Mouse (Mus musculus): ENCODE data around the gene Hist2h3c2. TPM values are rescaled to one million over a fixed set of nuclear protein-coding genes. Genes with fewer than 3 reads are reported as not detected.

Hist2h3c2 gene
- total and polyA plus RNA-seq, 3 experiments: 8.2 to 2,744 (median 1,897) TPM

DNA sequence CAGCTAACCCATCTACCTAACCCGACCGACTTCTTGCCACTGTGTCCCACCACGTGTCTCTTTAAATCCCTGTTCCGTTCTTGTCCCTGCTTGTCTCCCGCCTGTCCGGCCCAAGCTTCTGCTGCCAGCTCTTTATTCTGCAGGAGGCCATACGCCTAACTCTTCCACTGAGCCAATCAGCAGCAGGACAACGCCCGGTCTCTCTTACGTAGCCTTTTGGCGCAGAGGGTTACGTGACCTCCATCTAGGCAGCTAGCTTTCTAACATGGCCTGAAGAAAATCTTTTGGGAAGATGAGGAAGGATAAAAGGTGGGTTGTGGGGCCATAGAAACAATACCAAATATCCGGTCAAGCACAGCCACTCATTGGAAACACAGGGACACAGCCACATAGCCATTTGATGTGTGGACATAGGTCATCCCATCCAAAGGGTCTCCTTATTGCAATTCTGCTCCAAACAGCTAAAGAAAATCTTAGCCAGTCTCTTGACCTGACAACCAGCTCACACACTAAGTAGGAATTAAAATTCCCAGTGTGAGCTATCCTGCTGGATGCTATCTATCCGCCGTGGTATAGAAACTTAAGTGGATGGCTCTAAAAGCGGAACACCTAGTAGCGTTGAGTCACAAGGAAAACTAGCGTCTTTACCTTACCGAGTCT lies 23.4 kb upstream of the Hist2h3c2 start:
- Histone ChIP-seq H3K79me2 (ENCODE audit: control insufficient read depth, insufficient read depth, low read length, poor library complexity) (peaks cover 7% of the 10 kb centered on the region; the same call in 1 of the 2 replicates), H3K4me3 (ENCODE audit: control insufficient read depth in 1 of 2, insufficient read depth in 1 of 2, low read depth in 2 of 2, low read length in 2 of 2) (peak overlapping the region; percentile 12 to 37), H3K27ac (ENCODE audit: control insufficient read depth, low read depth, low read length) (peak overlapping the region; percentile 99), H3K9me3 (replicated peaks; ENCODE audit: insufficient read depth, low read length) (no peaks in the 10 kb centered on the region), H3K4me1 (ENCODE audit: control insufficient read depth in 1 of 2, insufficient read depth in 2 of 2, low read length in 2 of 2) (peaks cover under 1 to 46% of the 10 kb centered on the region in 2 experiments; a peak in 3 of 4 replicates), H3K9ac (ENCODE audit: control insufficient read depth, low read depth, low read length, poor library complexity, severe bottlenecking) (peak overlapping the region; percentile 68), H3K27me3 (ENCODE audit: control insufficient read depth in 1 of 2, insufficient read depth in 2 of 2, low read length in 2 of 2) (no peaks in the 10 kb centered on the region), H3K36me3 (ENCODE audit: control insufficient read depth in 1 of 2, insufficient read depth in 2 of 2, low read length in 2 of 2) (peaks cover 0 to 49% of the 10 kb centered on the region in 2 experiments; a peak in 2 of 4 replicates)
- peak; percentile 98 for DNase-seq (ENCODE audit: low read depth, low spot score)
- TF ChIP-seq CTCF (IDR thresholded peaks at IDR 0.05 in 2 of 3, conservative IDR thresholded peaks at IDR 0.05 in 1 of 3; ENCODE audit: control insufficient read depth in 1 of 3, insufficient read depth in 1 of 3, low read depth in 2 of 3, low read length in 3 of 3, poor library complexity in 1 of 3, severe bottlenecking in 1 of 3) (0 out of 6 replicates have a peak, but pooled peaks of 1 of the 3 experiments have one; percentile 8), E2F4 (IDR thresholded peaks at IDR 0.05; ENCODE audit: borderline replicate concordance, low read depth, low read length) (no peak)

DNA sequence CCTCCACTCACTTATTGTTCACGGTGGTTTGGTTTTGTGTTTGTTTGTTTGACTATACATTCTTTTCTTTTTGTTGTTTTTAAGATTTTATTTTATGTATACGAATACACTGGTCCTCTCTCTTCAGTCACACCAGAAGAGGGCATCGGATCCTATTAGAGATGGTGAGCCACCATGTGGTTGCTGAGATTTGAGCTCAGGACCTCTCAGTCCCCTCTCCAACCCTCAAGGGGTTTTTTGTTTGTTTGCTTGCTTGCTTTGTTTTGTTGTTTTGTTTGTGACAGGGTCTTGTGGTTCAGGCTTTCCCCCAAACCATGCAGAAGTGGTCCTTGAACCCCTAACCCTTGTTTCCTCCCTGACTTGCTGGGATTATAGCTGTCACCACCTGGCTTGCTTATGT lies 22.7 kb upstream of the Hist2h3c2 start:
- Histone ChIP-seq H3K36me3 (ENCODE audit: control insufficient read depth in 1 of 2, insufficient read depth in 2 of 2, low read length in 2 of 2) (peaks cover 0 to 45% of the 10 kb centered on the region in 2 experiments; a peak in 2 of 4 replicates), H3K27me3 (ENCODE audit: control insufficient read depth in 1 of 2, insufficient read depth in 2 of 2, low read length in 2 of 2) (no peaks in the 10 kb centered on the region), H3K4me1 (ENCODE audit: control insufficient read depth in 1 of 2, insufficient read depth in 2 of 2, low read length in 2 of 2) (peaks cover 5 to 47% of the 10 kb centered on the region in 2 experiments), H3K27ac (ENCODE audit: control insufficient read depth, low read depth, low read length) (peak overlapping the region; percentile 99), H3K4me3 (ENCODE audit: control insufficient read depth in 1 of 2, insufficient read depth in 1 of 2, low read depth in 2 of 2, low read length in 2 of 2) (peak overlapping the region in 1 of 2 experiments; percentile 37; a peak in 2 of 4 replicates), H3K9me3 (replicated peaks; ENCODE audit: insufficient read depth, low read length) (no peaks in the 10 kb centered on the region), H3K9ac (ENCODE audit: control insufficient read depth, low read depth, low read length, poor library complexity, severe bottlenecking) (peak overlapping the region; percentile 68), H3K79me2 (ENCODE audit: control insufficient read depth, insufficient read depth, low read length, poor library complexity) (peaks cover 7% of the 10 kb centered on the region; the same call in 1 of the 2 replicates)
- DNase-seq (ENCODE audit: low read depth, low spot score): no peak
- no peak for TF ChIP-seq JUND (IDR thresholded peaks at IDR 0.05; ENCODE audit: low read depth, low read length)
- no peak for TF ChIP-seq POLR2A (IDR thresholded peaks at IDR 0.05; ENCODE audit: control insufficient read depth in 1 of 2, insufficient read depth in 1 of 2, low read depth in 1 of 2, low read length in 2 of 2, poor library complexity in 1 of 2)
- TF ChIP-seq GABPA (IDR thresholded peaks at IDR 0.05; ENCODE audit: low read depth, low read length): no peak
- TF ChIP-seq ZC3H11A (IDR thresholded peaks at IDR 0.05; ENCODE audit: low read depth, low read length): no peak
- no peak for TF ChIP-seq NRF1 (IDR thresholded peaks at IDR 0.05; ENCODE audit: insufficient read depth, low read depth, low read length, poor library complexity, severe bottlenecking)
- TF ChIP-seq ETS1 (IDR thresholded peaks at IDR 0.05; ENCODE audit: low read depth, low read length): no peak

- Histone ChIP-seq H3K4me1 (ENCODE audit: control insufficient read depth in 1 of 2, insufficient read depth in 2 of 2, low read length in 2 of 2) (peaks cover 19 to 53% of the 10 kb centered on the region in 2 experiments), H3K9me3 (replicated peaks; ENCODE audit: insufficient read depth, low read length) (no peaks in the 10 kb centered on the region), H3K36me3 (ENCODE audit: control insufficient read depth in 1 of 2, insufficient read depth in 2 of 2, low read length in 2 of 2) (peaks cover 0 to 46% of the 10 kb centered on the region in 2 experiments; a peak in 2 of 4 replicates), H3K79me2 (ENCODE audit: control insufficient read depth, insufficient read depth, low read length, poor library complexity) (peaks cover 7% of the 10 kb centered on the region; the same call in 1 of the 2 replicates), H3K27me3 (ENCODE audit: control insufficient read depth in 1 of 2, insufficient read depth in 2 of 2, low read length in 2 of 2) (no peaks in the 10 kb centered on the region), H3K27ac (ENCODE audit: control insufficient read depth, low read depth, low read length) (peak overlapping the region; percentile 31; the same call in 1 of the 2 replicates), H3K4me3 (ENCODE audit: control insufficient read depth in 1 of 2, insufficient read depth in 1 of 2, low read depth in 2 of 2, low read length in 2 of 2) (no peak overlapping the region), H3K9ac (ENCODE audit: control insufficient read depth, low read depth, low read length, poor library complexity, severe bottlenecking) (no peak overlapping the region)
- DNase-seq (ENCODE audit: low read depth, low spot score): peak; percentile 76
- no peak for TF ChIP-seq MAZ (IDR thresholded peaks at IDR 0.05; ENCODE audit: low read depth, low read length)
- TF ChIP-seq NELFE (IDR thresholded peaks at IDR 0.05; ENCODE audit: low read depth, low read length): no peak
- no peak for TF ChIP-seq CHD1 (IDR thresholded peaks at IDR 0.05; ENCODE audit: low read depth, low read length)
- TF ChIP-seq ZNF384 (IDR thresholded peaks at IDR 0.05; ENCODE audit: low read depth, low read length): no peak
- no peak for TF ChIP-seq TCF12 (IDR thresholded peaks at IDR 0.05; ENCODE audit: low read depth, low read length)
- no peak for TF ChIP-seq SIN3A (IDR thresholded peaks at IDR 0.05; ENCODE audit: low read length)
- TF ChIP-seq MYC (IDR thresholded peaks at IDR 0.05; ENCODE audit: low read depth, low read length): no peak
- no peak for TF ChIP-seq USF1 (IDR thresholded peaks at IDR 0.05; ENCODE audit: low read depth, low read length)
- TF ChIP-seq SMC3 (IDR thresholded peaks at IDR 0.05; ENCODE audit: low read depth, low read length): no peak
- no peak for TF ChIP-seq ZKSCAN1 (IDR thresholded peaks at IDR 0.05; ENCODE audit: low read depth, low read length)
- TF ChIP-seq POLR2AphosphoS5 (IDR thresholded peaks at IDR 0.05; ENCODE audit: borderline replicate concordance, low read depth, low read length): no peak
- TF ChIP-seq MEF2A (IDR thresholded peaks at IDR 0.05; ENCODE audit: extremely low read depth, insufficient replicate concordance, low read depth, low read length, poor library complexity, severe bottlenecking): no peak
- no peak for TF ChIP-seq RCOR1 (IDR thresholded peaks at IDR 0.05; ENCODE audit: low read depth, low read length)
These were observed 21.3 kb upstream of the Hist2h3c2 start for GRCm38 (mm10) chr3:96260220-96260619.

All from MEL (cell line).